Mouse (Mus musculus) olfactory bulb, adult 2 months (tissue): ENCODE data around the gene Serpine2.

ENCODE experiments used
- CTCF ChIP-seq: fragments of 200-500 bp; IDR thresholded peaks from 2 replicates; pipeline ENCODE4 v1.5.1; 2012; ENCODE audit warnings: low read depth, mild to moderate bottlenecking, low read length, moderate library complexity; ENCODE audit not compliant: insufficient read depth
- POLR2A ChIP-seq: fragments of 200-500 bp; IDR thresholded peaks from 2 replicates; pipeline ENCODE4 v1.6.1; 2012; ENCODE audit warnings: mild to moderate bottlenecking, low read depth, low read length, moderate library complexity; ENCODE audit not compliant: insufficient read depth

- TF ChIP-seq CTCF (no peak), POLR2A (no peak)
Measured at GRCm38 (mm10) chr1:79859026-79859425, 2.0 kb downstream of the Serpine2 start.
